Mouse (Mus musculus): Measurements from ENCODE around the gene Specc1. TPM values are rescaled to one million over a fixed set of nuclear protein-coding genes. Genes with fewer than 3 reads are reported as not detected.

The Specc1 gene
- total and polyA plus RNA-seq, 3 experiments = 2.5 to 5.8 TPM; not detected in 1

- no peak overlapping the region for H3K4me3 ChIP-seq (ENCODE audit: control insufficient read depth in 1 of 2, insufficient read depth in 1 of 2, low read depth in 2 of 2, low read length in 2 of 2)
- no peak overlapping the region for H3K9ac ChIP-seq (ENCODE audit: control insufficient read depth, low read depth, low read length, poor library complexity, severe bottlenecking)
- peak; percentile 78 for DNase-seq (ENCODE audit: low read depth, low spot score)
- H3K79me2 ChIP-seq (ENCODE audit: control insufficient read depth, insufficient read depth, low read length, poor library complexity) = no peaks in the 10 kb centered on the region
- no peak overlapping the region for H3K27ac ChIP-seq (ENCODE audit: control insufficient read depth, low read depth, low read length)
- H3K36me3 ChIP-seq (ENCODE audit: control insufficient read depth in 1 of 2, insufficient read depth in 2 of 2, low read length in 2 of 2) = peaks cover 0 to 21% of the 10 kb centered on the region in 2 experiments; a peak in 2 of 4 replicates
- H3K4me1 ChIP-seq (ENCODE audit: control insufficient read depth in 1 of 2, insufficient read depth in 2 of 2, low read length in 2 of 2) = peaks cover 20 to 28% of the 10 kb centered on the region in 2 experiments
- H3K9me3 ChIP-seq (replicated peaks; ENCODE audit: insufficient read depth, low read length) = no peaks in the 10 kb centered on the region
- no peaks in the 10 kb centered on the region for H3K27me3 ChIP-seq (ENCODE audit: control insufficient read depth in 1 of 2, insufficient read depth in 2 of 2, low read length in 2 of 2)
- TF ChIP-seq MEF2A (IDR thresholded peaks at IDR 0.05; ENCODE audit: extremely low read depth, insufficient replicate concordance, low read depth, low read length, poor library complexity, severe bottlenecking) = no peak
- peak; percentile 87 for TF ChIP-seq ETS1 (IDR thresholded peaks at IDR 0.05; ENCODE audit: low read depth, low read length)
- TF ChIP-seq KAT2A (conservative IDR thresholded peaks at IDR 0.05; ENCODE audit: low read depth, low read length) = no peak
- 0 out of 2 replicates have a peak, but pooled peaks have one; percentile 24 for TF ChIP-seq ELF1 (IDR thresholded peaks at IDR 0.05; ENCODE audit: low read depth, low read length)
- no peak for TF ChIP-seq RAD21 (IDR thresholded peaks at IDR 0.05; ENCODE audit: low read depth, low read length)
- TF ChIP-seq E2F4 (IDR thresholded peaks at IDR 0.05; ENCODE audit: borderline replicate concordance, low read depth, low read length) = no peak
- TF ChIP-seq BHLHE40 (IDR thresholded peaks at IDR 0.05; ENCODE audit: borderline replicate concordance, low read depth, low read length) = peak; percentile 93
- TF ChIP-seq TBP (IDR thresholded peaks at IDR 0.05; ENCODE audit: low read depth, low read length) = no peak
- no peak for TF ChIP-seq CHD1 (IDR thresholded peaks at IDR 0.05; ENCODE audit: low read depth, low read length)
- no peak for TF ChIP-seq POLR2AphosphoS5 (IDR thresholded peaks at IDR 0.05; ENCODE audit: borderline replicate concordance, low read depth, low read length)
- peak; percentile 58 for TF ChIP-seq USF1 (IDR thresholded peaks at IDR 0.05; ENCODE audit: low read depth, low read length)
- peak; percentile 91 to 93 for TF ChIP-seq EP300 (IDR thresholded peaks at IDR 0.05; ENCODE audit: low read depth in 1 of 2, low read length in 2 of 2)
- TF ChIP-seq ZC3H11A (IDR thresholded peaks at IDR 0.05; ENCODE audit: low read depth, low read length) = no peak
- TF ChIP-seq ZNF384 (IDR thresholded peaks at IDR 0.05; ENCODE audit: low read depth, low read length) = no peak
- peak; percentile 72; the same call in 1 of the 2 replicates for TF ChIP-seq MXI1 (IDR thresholded peaks at IDR 0.05; ENCODE audit: low read depth, low read length)
- peak; percentile 84 for TF ChIP-seq RCOR1 (IDR thresholded peaks at IDR 0.05; ENCODE audit: low read depth, low read length)
- no peak for TF ChIP-seq USF2 (IDR thresholded peaks at IDR 0.05; ENCODE audit: borderline replicate concordance in 1 of 2, insufficient read depth in 1 of 2, low read depth in 1 of 2, low read length in 2 of 2)
- TF ChIP-seq MAX (IDR thresholded peaks at IDR 0.05; ENCODE audit: low read length) = peak; percentile 56; the same call in 1 of the 2 replicates
- no peak for TF ChIP-seq NELFE (IDR thresholded peaks at IDR 0.05; ENCODE audit: low read depth, low read length)
- no peak for TF ChIP-seq JUND (IDR thresholded peaks at IDR 0.05; ENCODE audit: low read depth, low read length)
- peak; percentile 96 for TF ChIP-seq GATA1 (IDR thresholded peaks at IDR 0.05; ENCODE audit: low read depth, low read length)
- TF ChIP-seq SMC3 (IDR thresholded peaks at IDR 0.05; ENCODE audit: low read depth, low read length) = no peak
- TF ChIP-seq TCF12 (IDR thresholded peaks at IDR 0.05; ENCODE audit: low read depth, low read length) = peak; percentile 97
- no peak for TF ChIP-seq ZKSCAN1 (IDR thresholded peaks at IDR 0.05; ENCODE audit: low read depth, low read length)
- TF ChIP-seq MYC (IDR thresholded peaks at IDR 0.05; ENCODE audit: low read depth, low read length) = peak; percentile 66; the same call in 1 of the 2 replicates
- TF ChIP-seq NRF1 (IDR thresholded peaks at IDR 0.05; ENCODE audit: insufficient read depth, low read depth, low read length, poor library complexity, severe bottlenecking) = no peak
- TF ChIP-seq CTCF (IDR thresholded peaks at IDR 0.05 in 2 of 3, conservative IDR thresholded peaks at IDR 0.05 in 1 of 3; ENCODE audit: control insufficient read depth in 1 of 3, insufficient read depth in 1 of 3, low read depth in 2 of 3, low read length in 3 of 3, poor library complexity in 1 of 3, severe bottlenecking in 1 of 3) = no peak
- TF ChIP-seq UBTF (IDR thresholded peaks at IDR 0.05; ENCODE audit: borderline replicate concordance, insufficient read depth, low read depth, low read length) = no peak
- TF ChIP-seq POLR2AphosphoS2 (IDR thresholded peaks at IDR 0.05; ENCODE audit: low read length) = no peak
- TF ChIP-seq POLR2A (IDR thresholded peaks at IDR 0.05; ENCODE audit: control insufficient read depth in 1 of 2, insufficient read depth in 1 of 2, low read depth in 1 of 2, low read length in 2 of 2, poor library complexity in 1 of 2) = no peak
- no peak for TF ChIP-seq CHD2 (IDR thresholded peaks at IDR 0.05; ENCODE audit: low read length)
- peak; percentile 76 for TF ChIP-seq TAL1 (IDR thresholded peaks at IDR 0.05; ENCODE audit: low read length)
- no peak for TF ChIP-seq HCFC1 (IDR thresholded peaks at IDR 0.05; ENCODE audit: low read depth, low read length)
- TF ChIP-seq SIN3A (IDR thresholded peaks at IDR 0.05; ENCODE audit: low read length) = peak; percentile 58
- TF ChIP-seq MAFK (IDR thresholded peaks at IDR 0.05; ENCODE audit: borderline replicate concordance, low read depth, low read length) = peak; percentile 54; the same call in 1 of the 2 replicates
- no peak for TF ChIP-seq MAZ (IDR thresholded peaks at IDR 0.05; ENCODE audit: low read depth, low read length)
- TF ChIP-seq MYB (IDR thresholded peaks at IDR 0.05; ENCODE audit: low read depth, low read length) = no peak
- no peak for TF ChIP-seq ZMIZ1 (IDR thresholded peaks at IDR 0.05; ENCODE audit: low read depth, low read length)
Measured at GRCm38 (mm10) chr11:62164357-62164756, 207.8 kb downstream of the Specc1 start.
